Mouse (Mus musculus) stomach, embryonic 15.5 days (tissue): ENCODE results near the gene Zfyve21. TPM values are rescaled to one million over a fixed set of nuclear protein-coding genes. Genes with fewer than 3 reads are reported as not detected.

Source experiments
- ATAC-seq: fragments of 200-750 bp; cut with Nextera tagmentation; 2 replicates; pipeline ENCODE4 v1.8.0; 2017; ENCODE audit warnings: low read depth, moderate number of reproducible peaks, moderate TSS enrichment; ENCODE audit not compliant: insufficient read depth, low FRiP score
- H3K27ac ChIP-seq: fragments of 300-500 bp; sonication (generic); 2 replicates; pipeline ENCODE4 v1.5.1; 2015; ENCODE audit warnings: mild to moderate bottlenecking, inconsistent platforms
- H3K27me3 ChIP-seq: fragments of 300-500 bp; sonication (generic); replicated peaks from 2 replicates; pipeline ENCODE4 v1.6.1; 2015; ENCODE audit warnings: inconsistent platforms
- H3K36me3 ChIP-seq: fragments of 300-500 bp; sonication (generic); 2 replicates; pipeline ENCODE4 v1.6.1; 2015; ENCODE audit warnings: inconsistent platforms
- H3K4me1 ChIP-seq: fragments of 300-500 bp; sonication (generic); 2 replicates; pipeline ENCODE4 v1.6.1; 2015; ENCODE audit warnings: inconsistent platforms
- H3K4me2 ChIP-seq: fragments of 300-500 bp; sonication (generic); 2 replicates; pipeline ENCODE4 v1.6.1; 2015; ENCODE audit warnings: mild to moderate bottlenecking, inconsistent platforms
- H3K4me3 ChIP-seq: fragments of 300-500 bp; sonication (generic); replicated peaks from 2 replicates; pipeline ENCODE4 v1.5.1; 2015; ENCODE audit warnings: inconsistent platforms
- H3K9ac ChIP-seq: fragments of 300-500 bp; sonication (generic); 2 replicates; pipeline ENCODE4 v1.6.1; 2015; ENCODE audit warnings: inconsistent platforms
- H3K9me3 ChIP-seq: fragments of 300-500 bp; sonication (generic); 2 replicates; pipeline ENCODE4 v1.6.1; 2016; ENCODE audit warnings: inconsistent platforms
- WGBS: fragments of 180-500 bp; shearing (Covaris S2); methylation state at CpG from one replicate; pipeline ENCODE4 v1.1.7; 2015; 5-methylcytosine and 5-hydroxymethylcytosine counted together
- polyA plus RNA-seq: library from polyadenylated mRNA; unstranded; fragments of >200 nt; fragmentation: Nextera tagmentation; extraction: Ambion mirVana; gene quantifications from 2 replicates; pipeline ENCODE4 v1.2.1, GENCODE M21; 2015

Zfyve21 gene
- 134 and 140 TPM in 2 replicates for polyA plus RNA-seq

- peak; percentile 97 for ATAC-seq
- peak within 1 kb of the TSS; percentile 93 for H3K27ac ChIP-seq
- H3K4me1 ChIP-seq, result peaks cover 58% of the 10 kb centered on the region
- no peaks in the 10 kb centered on the region for H3K9me3 ChIP-seq
- no peaks in the 10 kb centered on the region for H3K27me3 ChIP-seq
- H3K9ac ChIP-seq, result peak within 1 kb of the TSS; percentile 63
- WGBS, result under 1% methylated on average over 86 of the region's 87 CpGs
- peak within 1 kb of the TSS; percentile 67 for H3K4me3 ChIP-seq
- peak within 1 kb of the TSS; percentile 90 for H3K4me2 ChIP-seq
- H3K36me3 ChIP-seq, result no peaks in the 10 kb centered on the region
Measured at GRCm38 (mm10) chr12:111813766-111814617, at the start of gene Zfyve21, which contains the start of gene Xrcc3. Zfyve21 (plus strand) TSS chr12:111814170. Xrcc3 (minus strand) TSS chr12:111813873.

GRCm38 (mm10) chr12:111766313-111767236 is 47.4 kb upstream of the Zfyve21 start:
- Histone ChIP-seq H3K4me2 (no peak overlapping the region), H3K4me3 (no peak overlapping the region), H3K4me1 (peaks cover 38% of the 10 kb centered on the region), H3K9me3 (no peaks in the 10 kb centered on the region), H3K27me3 (no peaks in the 10 kb centered on the region), H3K36me3 (0 out of 2 replicates have a peak, but pooled peaks cover 7% of the 10 kb centered on the region), H3K9ac (no peak overlapping the region), H3K27ac (no peak overlapping the region; the same call in 1 of the 2 replicates)
- no peak for ATAC-seq
- WGBS, result 63% methylated on average over 16 of the region's 16 CpGs

- no peak overlapping the region for H3K27ac ChIP-seq
- peaks cover 33% of the 10 kb centered on the region for H3K4me1 ChIP-seq
- H3K9me3 ChIP-seq, result no peaks in the 10 kb centered on the region
- no peak overlapping the region for H3K9ac ChIP-seq
- H3K4me2 ChIP-seq, result no peak overlapping the region
- no peak overlapping the region for H3K4me3 ChIP-seq
- H3K27me3 ChIP-seq, result no peaks in the 10 kb centered on the region
- ATAC-seq, result no peak
- peaks cover 11% of the 10 kb centered on the region; the same call in 1 of the 2 replicates for H3K36me3 ChIP-seq
- 77% methylated on average over 10 of the region's 10 CpGs for WGBS
Measured at GRCm38 (mm10) chr12:111768322-111768928, 45.5 kb upstream of the Zfyve21 start.

DNA sequence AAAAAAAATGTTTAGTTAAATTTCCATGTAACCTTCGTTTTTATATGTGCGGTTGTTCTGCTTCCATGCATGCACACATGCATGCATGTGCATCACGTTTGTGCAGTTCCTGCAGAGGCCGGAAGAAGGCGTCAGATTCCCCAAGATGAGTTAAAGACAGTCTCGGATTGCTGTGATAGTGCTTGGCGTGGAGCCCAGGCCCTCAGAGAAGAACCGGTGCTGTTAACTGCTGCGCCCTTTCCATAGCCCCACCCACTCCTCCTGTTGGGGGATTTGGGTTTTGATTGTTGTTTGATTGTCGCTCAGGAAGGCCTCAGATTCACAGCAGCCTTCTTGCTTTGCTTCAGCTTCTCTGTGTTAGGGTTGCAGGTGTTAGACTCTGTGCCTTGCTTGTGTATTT is 44.7 kb upstream of the Zfyve21 start:
- H3K4me1 ChIP-seq, result peaks cover 30% of the 10 kb centered on the region
- H3K27me3 ChIP-seq, result no peaks in the 10 kb centered on the region
- H3K9me3 ChIP-seq, result no peaks in the 10 kb centered on the region
- no peak overlapping the region for H3K9ac ChIP-seq
- peaks cover 18% of the 10 kb centered on the region for H3K36me3 ChIP-seq
- no peak for ATAC-seq
- WGBS, result 31% methylated on average over 10 of the region's 10 CpGs
- no peak overlapping the region for H3K4me2 ChIP-seq
- peak overlapping the region; percentile 80 for H3K27ac ChIP-seq
- H3K4me3 ChIP-seq, result no peak overlapping the region

DNA sequence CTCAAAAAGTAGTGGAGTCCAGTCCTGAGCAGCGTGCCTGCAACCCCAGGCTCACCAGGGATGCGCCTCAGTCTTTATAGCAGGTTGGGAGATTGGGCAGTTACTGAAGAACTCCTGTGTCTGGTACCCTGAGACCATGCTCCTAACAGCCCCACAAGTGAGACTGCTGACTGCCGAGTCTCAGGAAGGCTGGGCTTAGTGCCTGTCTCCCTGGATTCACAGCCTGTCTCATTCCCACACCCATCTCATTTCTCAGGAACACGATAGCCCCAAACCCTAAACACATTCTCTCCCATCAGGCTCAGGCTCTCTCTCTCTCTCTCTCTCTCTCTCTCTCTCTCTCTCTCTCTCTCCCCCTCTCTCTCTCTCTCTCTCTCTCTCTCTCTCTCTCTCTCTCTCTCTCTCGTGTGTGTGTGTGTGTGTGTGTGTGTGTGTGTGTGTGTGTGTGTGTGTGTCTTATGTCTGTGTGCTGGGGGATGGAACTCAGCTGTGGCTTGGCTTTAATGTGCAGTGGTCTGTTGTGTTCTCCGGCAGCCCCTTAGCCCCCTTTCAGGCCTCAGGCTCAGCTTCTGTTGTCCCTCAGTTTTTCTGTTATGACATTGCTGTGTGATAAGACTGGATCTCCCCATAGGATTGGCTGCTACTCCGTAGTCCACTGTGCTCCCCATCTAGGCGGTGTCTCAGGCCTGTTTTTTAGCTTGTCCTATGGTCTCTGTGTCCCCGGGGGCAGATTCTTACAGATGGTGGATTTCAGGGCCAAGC is 44.0 kb upstream of the Zfyve21 start:
- Histone ChIP-seq H3K27me3 (no peaks in the 10 kb centered on the region), H3K9ac (no peak overlapping the region), H3K4me3 (no peak overlapping the region), H3K4me1 (peaks cover 30% of the 10 kb centered on the region), H3K36me3 (peaks cover 25% of the 10 kb centered on the region), H3K27ac (peak overlapping the region; percentile 80), H3K9me3 (no peaks in the 10 kb centered on the region), H3K4me2 (no peak overlapping the region)
- ATAC-seq, result peak; percentile 45; the same call in 1 of the 2 replicates
- WGBS, result 58% methylated on average over 8 of the region's 9 CpGs

GRCm38 (mm10) chr12:111770651-111771050 is 43.3 kb upstream of the Zfyve21 start:
- Histone ChIP-seq H3K4me3 (no peak overlapping the region), H3K27ac (0 out of 2 replicates have a peak overlapping the region, but pooled peaks have one; percentile 31), H3K9ac (no peak overlapping the region), H3K4me1 (peaks cover 28% of the 10 kb centered on the region), H3K36me3 (peaks cover 30% of the 10 kb centered on the region), H3K9me3 (no peaks in the 10 kb centered on the region), H3K4me2 (no peak overlapping the region), H3K27me3 (no peaks in the 10 kb centered on the region)
- 85% methylated on average over 10 of the region's 10 CpGs for WGBS
- no peak for ATAC-seq

DNA sequence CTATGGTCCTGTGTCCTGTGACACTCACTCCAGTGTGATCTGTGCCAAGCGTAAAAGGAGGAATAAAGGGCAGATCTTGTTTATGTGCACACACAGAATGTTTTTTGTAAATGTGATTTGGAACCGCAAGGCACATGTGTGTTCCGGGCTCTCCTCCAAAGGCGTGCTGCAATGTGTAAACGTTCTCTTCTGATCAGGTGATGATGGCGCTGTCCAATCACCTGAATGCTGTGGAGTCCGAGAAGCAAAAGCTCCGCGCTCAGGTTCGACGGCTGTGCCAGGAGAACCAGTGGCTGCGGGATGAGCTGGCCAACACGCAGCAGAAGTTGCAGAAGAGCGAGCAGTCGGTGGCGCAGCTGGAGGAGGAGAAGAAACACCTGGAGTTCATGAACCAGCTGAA is 39.8 kb upstream of the Zfyve21 start:
- H3K4me2 ChIP-seq, result no peak overlapping the region
- 78% methylated on average over 16 of the region's 16 CpGs for WGBS
- no peaks in the 10 kb centered on the region for H3K9me3 ChIP-seq
- H3K9ac ChIP-seq, result no peak overlapping the region
- H3K27ac ChIP-seq, result no peak overlapping the region
- H3K36me3 ChIP-seq, result peaks cover 60% of the 10 kb centered on the region
- H3K27me3 ChIP-seq, result no peaks in the 10 kb centered on the region
- H3K4me1 ChIP-seq, result peaks cover 15% of the 10 kb centered on the region
- H3K4me3 ChIP-seq, result no peak overlapping the region
- no peak for ATAC-seq

GRCm38 (mm10) chr12:111774845-111775244 is 39.1 kb upstream of the Zfyve21 start:
- no peak for ATAC-seq
- Histone ChIP-seq H3K27ac (no peak overlapping the region), H3K4me1 (peaks cover 8% of the 10 kb centered on the region), H3K9ac (no peak overlapping the region), H3K4me2 (no peak overlapping the region), H3K27me3 (no peaks in the 10 kb centered on the region), H3K4me3 (no peak overlapping the region), H3K36me3 (peaks cover 67% of the 10 kb centered on the region), H3K9me3 (no peaks in the 10 kb centered on the region)
- WGBS, result 85% methylated on average over 15 of the region's 15 CpGs

GRCm38 (mm10) chr12:111777919-111778318 is 36.1 kb upstream of the Zfyve21 start:
- H3K4me3 ChIP-seq, result no peak overlapping the region
- H3K27ac ChIP-seq, result no peak overlapping the region
- H3K4me2 ChIP-seq, result no peak overlapping the region
- H3K9ac ChIP-seq, result no peak overlapping the region
- no peak for ATAC-seq
- peaks cover 86% of the 10 kb centered on the region for H3K36me3 ChIP-seq
- no peaks in the 10 kb centered on the region for H3K9me3 ChIP-seq
- 85% methylated on average over 13 of the region's 13 CpGs for WGBS
- no peaks in the 10 kb centered on the region for H3K4me1 ChIP-seq
- no peaks in the 10 kb centered on the region for H3K27me3 ChIP-seq

DNA sequence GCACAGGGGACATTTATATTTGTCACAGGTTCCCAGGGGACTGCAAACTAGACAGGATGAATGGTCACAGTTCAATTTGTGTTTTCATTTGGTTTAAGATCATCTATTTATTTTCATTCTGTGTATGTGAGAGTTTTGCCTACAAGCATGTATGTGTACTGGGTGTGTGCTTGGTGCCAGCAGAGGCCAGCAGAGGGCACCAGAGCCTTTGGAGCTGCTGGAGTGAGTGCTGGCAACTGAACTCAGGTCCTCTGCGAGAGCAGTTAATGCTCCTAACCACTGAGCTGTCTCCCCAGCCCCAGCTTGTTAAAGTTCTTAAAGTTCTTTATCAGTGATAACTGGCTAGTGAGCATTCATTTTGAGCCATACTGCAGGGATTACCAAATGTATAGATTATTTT is 34.4 kb upstream of the Zfyve21 start:
- Histone ChIP-seq H3K27me3 (no peaks in the 10 kb centered on the region), H3K9ac (no peak overlapping the region), H3K9me3 (no peaks in the 10 kb centered on the region), H3K36me3 (peaks cover 87% of the 10 kb centered on the region), H3K27ac (no peak overlapping the region; the same call in 1 of the 2 replicates), H3K4me1 (no peaks in the 10 kb centered on the region), H3K4me3 (no peak overlapping the region), H3K4me2 (no peak overlapping the region)
- 100% methylated on average over 1 of the region's 1 CpGs for WGBS
- no peak for ATAC-seq

DNA sequence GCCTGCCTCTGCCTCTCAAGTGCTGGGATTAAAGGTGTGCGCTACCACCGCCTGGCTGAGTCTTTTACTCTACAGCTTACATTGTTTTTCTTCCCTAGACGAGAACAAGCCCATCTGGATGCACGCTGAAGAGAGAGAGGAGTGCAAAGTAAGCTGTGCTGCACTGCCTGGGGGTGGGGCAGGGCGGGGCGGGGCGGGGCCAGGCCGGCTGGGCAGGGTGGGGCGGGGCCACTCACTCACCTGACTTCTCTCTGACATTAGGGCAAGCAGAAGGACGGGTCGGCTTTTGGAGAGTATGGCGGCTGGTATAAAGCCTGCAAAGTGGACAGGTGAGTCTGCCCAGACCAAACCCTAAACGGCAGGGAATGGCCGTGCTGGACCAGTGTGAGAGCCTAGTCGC is 28.8 kb upstream of the Zfyve21 start:
- H3K4me2 ChIP-seq, result no peak overlapping the region
- H3K36me3 ChIP-seq, result peaks cover 69% of the 10 kb centered on the region
- 57% methylated on average over 14 of the region's 15 CpGs for WGBS
- ATAC-seq, result peak; percentile 57; the same call in 1 of the 2 replicates
- H3K4me3 ChIP-seq, result no peak overlapping the region
- H3K4me1 ChIP-seq, result no peaks in the 10 kb centered on the region
- H3K9ac ChIP-seq, result no peak overlapping the region
- H3K9me3 ChIP-seq, result no peaks in the 10 kb centered on the region
- no peak overlapping the region for H3K27ac ChIP-seq
- H3K27me3 ChIP-seq, result no peaks in the 10 kb centered on the region
